Mouse (Mus musculus): ENCODE data around the gene Brd1.
"Not testable (repeated sequence)": the region's sequence is repeated elsewhere in the genome, so short reads cannot be mapped to it uniquely, and the experiment has no call there.

DNA sequence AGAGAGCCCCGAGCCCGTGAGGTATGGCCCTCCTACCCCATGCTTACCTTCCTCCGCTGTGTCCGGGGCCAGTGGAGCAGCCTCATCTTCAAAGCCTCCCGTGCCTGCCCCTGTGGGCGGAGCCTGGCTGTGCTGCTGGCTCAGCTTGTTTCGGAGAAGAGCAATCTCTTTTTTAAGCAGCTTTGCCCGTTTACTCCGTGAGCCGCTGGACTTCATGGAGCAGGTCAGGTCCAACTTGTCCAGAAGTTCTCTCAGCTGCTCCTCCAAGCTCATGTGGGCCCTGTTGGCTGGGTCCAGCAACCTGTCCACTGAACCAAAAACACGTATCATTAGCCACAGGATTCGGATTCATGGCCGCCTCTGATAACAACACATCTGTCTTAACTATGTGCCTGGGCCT, 27.0 kb downstream of the Brd1 start:
- not testable (repeated sequence) for TF ChIP-seq CTCF (IDR thresholded peaks at IDR 0.05; ENCODE audit: borderline replicate concordance, insufficient read depth, low read depth, low read length); POLR2A (IDR thresholded peaks at IDR 0.05; ENCODE audit: borderline replicate concordance, insufficient read depth, low read length)

All from cerebellum, adult 2 months (tissue).